Mouse (Mus musculus) macrophage (primary cell): ENCODE data around the gene Txndc9. TPM values are rescaled to one million over a fixed set of nuclear protein-coding genes. Genes with fewer than 3 reads are reported as not detected.

Experiments
- H3K27ac ChIP-seq: fragments of 350-480 bp; formaldehyde crosslinking; 2 replicates; pipeline ENCODE4 v1.9.0; 2021
- H3K36me3 ChIP-seq: fragments of 350-480 bp; formaldehyde crosslinking; 2 replicates; pipeline ENCODE4 v1.9.0; 2021; ENCODE audit errors: inconsistent target
- H3K4me3 ChIP-seq: fragments of 350-480 bp; formaldehyde crosslinking; 2 replicates; pipeline ENCODE4 v1.9.0; 2021; ENCODE audit errors: inconsistent target
- H3K79me2 ChIP-seq: fragments of 350-480 bp; formaldehyde crosslinking; 2 replicates; pipeline ENCODE4 v1.9.0; 2021; ENCODE audit errors: inconsistent target
- WGBS: methylation state at CpG from one replicate; pipeline ENCODE4 v1.1.7; 2026; ENCODE audit warnings: inconsistent platforms; ENCODE audit not compliant: missing documents; 5-methylcytosine and 5-hydroxymethylcytosine counted together
- polyA plus RNA-seq: library from polyadenylated mRNA; stranded (reverse); fragments of 250-400 nt; gene quantifications from 3 replicates; pipeline ENCODE4 v1.2.4, GENCODE M21; 2018; ENCODE audit warnings: inconsistent platforms

Txndc9 gene
- polyA plus RNA-seq, 1 experiment from 2014 or later: 80.7 TPM

DNA sequence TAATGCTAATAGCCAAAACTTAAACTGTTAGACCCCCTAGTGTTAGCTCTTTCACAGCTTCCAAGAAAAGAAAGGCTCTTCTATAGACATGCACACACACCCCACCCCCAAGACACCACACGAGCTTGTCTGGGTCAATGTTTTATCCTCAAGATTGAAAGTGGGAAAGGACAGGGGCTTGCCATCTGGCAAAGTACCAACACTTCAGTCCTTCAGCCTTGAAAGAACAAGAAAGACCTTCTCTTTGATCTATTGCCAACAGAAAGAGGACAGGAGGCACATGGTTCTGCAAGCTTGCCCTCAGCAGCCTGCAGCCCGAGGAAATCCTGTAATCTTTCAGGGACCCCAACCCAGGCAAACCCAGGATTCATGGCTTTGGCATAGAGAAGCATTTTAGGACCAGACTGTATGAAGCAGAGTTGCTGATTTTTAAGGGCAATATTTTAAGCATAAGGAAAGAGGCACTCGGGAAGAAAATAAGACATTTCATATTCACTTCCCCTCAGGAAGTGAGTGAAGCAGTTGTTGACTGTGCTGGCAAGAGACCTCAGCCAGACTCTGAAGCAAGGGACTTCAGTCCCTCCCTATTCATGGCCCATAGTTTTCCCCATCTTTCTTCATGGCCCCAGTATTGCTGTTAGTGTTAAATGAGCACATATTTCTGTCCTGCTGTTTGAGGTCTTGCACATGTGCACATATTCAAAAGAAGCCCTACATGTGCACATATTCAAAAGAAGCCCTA is 40.8 kb downstream of the Txndc9 start:
- Histone ChIP-seq H3K79me2 (no peaks in the 10 kb centered on the region), H3K36me3 (no peaks in the 10 kb centered on the region), H3K27ac (no peak overlapping the region), H3K4me3 (no peak overlapping the region)
- WGBS: 3% methylated on average over 3 of the region's 3 CpGs

DNA sequence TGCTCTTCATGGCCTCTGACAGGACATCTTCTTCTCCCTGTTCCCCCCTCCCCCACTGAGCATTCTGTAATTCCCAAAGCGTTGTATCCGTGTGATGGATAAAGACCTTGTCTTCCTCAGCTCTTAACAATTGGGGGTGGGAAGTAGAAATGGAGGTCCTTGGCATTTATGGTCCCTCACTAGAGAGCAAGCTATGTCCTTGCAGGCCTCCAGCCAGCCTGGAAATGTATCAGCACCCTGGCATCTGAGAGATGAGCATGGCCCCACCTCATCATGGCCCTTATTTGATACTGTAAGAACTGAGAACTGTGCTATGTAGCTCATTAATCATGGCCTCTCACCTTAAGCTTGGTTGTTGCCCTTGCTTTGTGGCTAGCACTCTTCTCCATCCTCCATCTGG is 42.4 kb downstream of the Txndc9 start:
- H3K36me3 ChIP-seq: no peaks in the 10 kb centered on the region
- 95% methylated on average over 2 of the region's 2 CpGs for WGBS

GRCm38 (mm10) chr1:37954786-37955185 is 42.9 kb downstream of the Txndc9 start:
- 93% methylated on average over 7 of the region's 7 CpGs for WGBS
- no peaks in the 10 kb centered on the region for H3K79me2 ChIP-seq
- H3K36me3 ChIP-seq: no peaks in the 10 kb centered on the region
- H3K27ac ChIP-seq: no peak overlapping the region
- H3K4me3 ChIP-seq: no peak overlapping the region

More for the DNA sequence above, 42.4 kb downstream of the Txndc9 start:
- no peak overlapping the region for H3K4me3 ChIP-seq
- no peaks in the 10 kb centered on the region for H3K79me2 ChIP-seq
- H3K27ac ChIP-seq: no peak overlapping the region

DNA sequence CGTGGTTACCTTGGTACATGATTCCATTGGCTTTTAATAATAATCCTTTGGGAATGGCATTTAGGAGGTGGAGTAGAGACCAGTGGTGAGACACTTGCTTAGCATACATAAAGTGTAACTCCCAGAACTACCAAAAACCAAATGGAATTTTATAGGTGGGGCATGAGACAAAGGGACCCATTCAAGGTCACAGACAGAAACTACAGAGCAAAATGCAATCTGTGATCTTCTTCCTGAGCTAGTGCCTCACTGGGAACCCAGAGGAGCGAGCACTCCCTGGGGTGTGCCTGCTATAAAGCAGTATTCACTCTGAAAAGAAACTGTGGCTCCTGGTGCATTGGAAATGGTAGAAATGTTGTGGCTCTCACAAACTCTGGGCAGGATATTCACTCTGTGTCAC is 48.8 kb downstream of the Txndc9 start:
- 80% methylated on average over 2 of the region's 2 CpGs for WGBS
- H3K27ac ChIP-seq: no peak overlapping the region
- no peaks in the 10 kb centered on the region for H3K79me2 ChIP-seq

More for the DNA sequence above, 48.8 kb downstream of the Txndc9 start:
- H3K36me3 ChIP-seq: no peaks in the 10 kb centered on the region
- no peak overlapping the region for H3K4me3 ChIP-seq

Other genes with a start within 250 kb of the Txndc9 start
- 7.0 to 7.7 TPM (median 7.0 TPM) in 3 replicates for gene Tsga10, start 131.5 kb downstream of the Txndc9 start, polyA plus RNA-seq
- gene Lipt1, start 126.2 kb downstream of the Txndc9 start, polyA plus RNA-seq: 1.7 to 2.5 TPM (median 2.4 TPM) in 3 replicates
- gene Mitd1, start 107.5 kb downstream of the Txndc9 start, polyA plus RNA-seq: 22.2 to 25.5 TPM (median 23.0 TPM) in 3 replicates
- 82.8 to 118 TPM (median 86.4 TPM) in 3 replicates for gene Mrpl30, start 107.4 kb downstream of the Txndc9 start, polyA plus RNA-seq
- not detected in 3 replicates for gene Lyg2, start 81.4 kb downstream of the Txndc9 start, polyA plus RNA-seq
- gene Lyg1, start 40.1 kb downstream of the Txndc9 start, polyA plus RNA-seq: not detected in 3 replicates
- 53.9 to 143 TPM (median 55.6 TPM) in 3 replicates for gene Eif5b, start 117 bp upstream of the Txndc9 start, polyA plus RNA-seq
- gene Rev1, start 131.9 kb upstream of the Txndc9 start, polyA plus RNA-seq: 9.5 to 10.9 TPM (median 10.3 TPM) in 3 replicates